Mouse (Mus musculus) kidney, postnatal 0 days (tissue): ENCODE results near the gene Syk. TPM values are rescaled to one million over a fixed set of nuclear protein-coding genes. Genes with fewer than 3 reads are reported as not detected.

Source experiments
- ATAC-seq: fragments of 200-750 bp; cut with Nextera tagmentation; replicated peaks from 2 replicates; pipeline ENCODE4 v1.8.0; 2017; ENCODE audit warnings: low read depth, moderate number of reproducible peaks, moderate TSS enrichment, moderate library complexity; ENCODE audit not compliant: low FRiP score
- DNase-seq: peaks from one replicate; pipeline ENCODE4 v3.0.0-alpha.2; 2016; ENCODE audit warnings: low spot score
- H3K27ac ChIP-seq: fragments of 300-500 bp; sonication (generic); 2 replicates; pipeline ENCODE4 v1.5.1; 2014; ENCODE audit warnings: mild to moderate bottlenecking
- H3K27me3 ChIP-seq: fragments of 300-500 bp; sonication (generic); 2 replicates; pipeline ENCODE4 v1.6.1; 2014; ENCODE audit warnings: low read length, mixed read lengths; ENCODE audit not compliant: insufficient read depth
- H3K36me3 ChIP-seq: fragments of 300-500 bp; sonication (generic); 2 replicates; pipeline ENCODE4 v1.6.1; 2014; ENCODE audit warnings: low read length, mixed read lengths; ENCODE audit not compliant: insufficient read depth
- H3K4me1 ChIP-seq: fragments of 300-500 bp; sonication (generic); replicated peaks from 2 replicates; pipeline ENCODE4 v1.6.1; 2014; ENCODE audit warnings: antibody characterized with exemption, low read length, mixed read lengths; ENCODE audit not compliant: insufficient read depth
- H3K4me2 ChIP-seq: fragments of 300-500 bp; sonication (generic); 2 replicates; pipeline ENCODE4 v1.6.1; 2014; ENCODE audit warnings: mild to moderate bottlenecking, low read length, moderate library complexity, mixed read lengths
- H3K4me3 ChIP-seq: fragments of 300-500 bp; sonication (generic); replicated peaks from 2 replicates; pipeline ENCODE4 v1.5.1; 2014; ENCODE audit warnings: low read depth, low read length
- H3K9ac ChIP-seq: fragments of 300-500 bp; sonication (generic); 2 replicates; pipeline ENCODE4 v1.6.1; 2014; ENCODE audit warnings: low read depth, low read length
- H3K9me3 ChIP-seq: fragments of 300-500 bp; sonication (generic); replicated peaks from 2 replicates; pipeline ENCODE4 v1.6.1; 2016; ENCODE audit warnings: low read length, inconsistent platforms, mixed read lengths
- CTCF ChIP-seq: IDR thresholded peaks from 2 replicates; pipeline ENCODE4 v1.5.1; 2016; ENCODE audit warnings: antibody characterized with exemption, low read depth, mild to moderate bottlenecking, moderate library complexity
- WGBS: fragments of 180-500 bp; shearing (Covaris S2); extraction: QIAGEN DNeasy Blood & Tissue Kit; methylation state at CpG from one replicate; pipeline ENCODE4 v1.1.7; 2014; 5-methylcytosine and 5-hydroxymethylcytosine counted together
- polyA plus RNA-seq: library from polyadenylated mRNA; unstranded; fragments of >200 nt; fragmentation: Nextera tagmentation; extraction: Ambion mirVana; gene quantifications from 2 replicates; pipeline ENCODE4 v1.2.1, GENCODE M21; 2015

The Syk gene
- polyA plus RNA-seq, 1 experiment from 2014 or later: 3.3 TPM

GRCm38 (mm10) chr13:52541385-52542035, 41.5 kb upstream of the Syk start:
- no peaks in the 10 kb centered on the region for H3K27me3 ChIP-seq
- H3K36me3 ChIP-seq: no peaks in the 10 kb centered on the region
- no peaks in the 10 kb centered on the region for H3K9me3 ChIP-seq
- DNase-seq (no peak), ATAC-seq (no peak)
- no peak for TF ChIP-seq CTCF
- no peaks in the 10 kb centered on the region for H3K4me1 ChIP-seq
- no peak overlapping the region for H3K27ac ChIP-seq
- no peak overlapping the region for H3K4me2 ChIP-seq
- no peak overlapping the region for H3K4me3 ChIP-seq
- WGBS: 76% methylated on average over 5 of the region's 5 CpGs
- H3K9ac ChIP-seq: no peak overlapping the region

GRCm38 (mm10) chr13:52542036-52542526, 40.9 kb upstream of the Syk start:
- no peak overlapping the region for H3K4me3 ChIP-seq
- no peaks in the 10 kb centered on the region for H3K4me1 ChIP-seq
- no peak for ATAC-seq
- H3K4me2 ChIP-seq: no peak overlapping the region
- H3K27me3 ChIP-seq: no peaks in the 10 kb centered on the region
- no peaks in the 10 kb centered on the region for H3K9me3 ChIP-seq
- DNase-seq: no peak
- TF ChIP-seq CTCF: no peak
- no peak overlapping the region for H3K9ac ChIP-seq
- no peak overlapping the region for H3K27ac ChIP-seq
- WGBS: 78% methylated on average over 8 of the region's 8 CpGs
- H3K36me3 ChIP-seq: no peaks in the 10 kb centered on the region

- no peak overlapping the region for H3K4me2 ChIP-seq
- H3K9me3 ChIP-seq: no peaks in the 10 kb centered on the region
- no peak overlapping the region for H3K9ac ChIP-seq
- no peaks in the 10 kb centered on the region for H3K36me3 ChIP-seq
- 71% methylated on average over 4 of the region's 4 CpGs for WGBS
- ATAC-seq (no peak), DNase-seq (no peak)
- H3K27me3 ChIP-seq: no peaks in the 10 kb centered on the region
- TF ChIP-seq CTCF: no peak
- H3K4me3 ChIP-seq: no peak overlapping the region
- no peak overlapping the region for H3K27ac ChIP-seq
- H3K4me1 ChIP-seq: no peaks in the 10 kb centered on the region
Observed at GRCm38 (mm10) chr13:52542636-52543035, 40.3 kb upstream of the Syk start.

- Histone ChIP-seq H3K27ac (no peak overlapping the region), H3K4me2 (no peak overlapping the region), H3K4me1 (no peaks in the 10 kb centered on the region), H3K4me3 (no peak overlapping the region), H3K36me3 (no peaks in the 10 kb centered on the region), H3K9me3 (no peaks in the 10 kb centered on the region), H3K27me3 (no peaks in the 10 kb centered on the region), H3K9ac (no peak overlapping the region)
- 68% methylated on average over 6 of the region's 6 CpGs for WGBS
- no peak for TF ChIP-seq CTCF
- DNase-seq (no peak), ATAC-seq (no peak)
Observed at GRCm38 (mm10) chr13:52546288-52546687, 36.7 kb upstream of the Syk start.

GRCm38 (mm10) chr13:52550690-52551193, 32.2 kb upstream of the Syk start:
- no peaks in the 10 kb centered on the region for H3K9me3 ChIP-seq
- no peak overlapping the region for H3K27ac ChIP-seq
- H3K4me2 ChIP-seq: no peak overlapping the region
- ATAC-seq: no peak
- no peaks in the 10 kb centered on the region for H3K27me3 ChIP-seq
- H3K36me3 ChIP-seq: no peaks in the 10 kb centered on the region
- TF ChIP-seq CTCF: no peak
- DNase-seq: no peak
- no peaks in the 10 kb centered on the region for H3K4me1 ChIP-seq
- 67% methylated on average over 5 of the region's 5 CpGs for WGBS
- no peak overlapping the region for H3K4me3 ChIP-seq
- no peak overlapping the region for H3K9ac ChIP-seq

GRCm38 (mm10) chr13:52551275-52551674, 31.7 kb upstream of the Syk start:
- Histone ChIP-seq H3K9me3 (no peaks in the 10 kb centered on the region), H3K4me2 (no peak overlapping the region), H3K4me3 (no peak overlapping the region), H3K9ac (no peak overlapping the region), H3K27ac (no peak overlapping the region), H3K27me3 (no peaks in the 10 kb centered on the region), H3K36me3 (no peaks in the 10 kb centered on the region), H3K4me1 (no peaks in the 10 kb centered on the region)
- 78% methylated on average over 9 of the region's 9 CpGs for WGBS
- no peak for TF ChIP-seq CTCF
- DNase-seq (no peak), ATAC-seq (no peak)
